Mouse (Mus musculus) left cerebral cortex, adult 2 months (tissue): ENCODE measurements around the gene Hhex. TPM values are rescaled to one million over a fixed set of nuclear protein-coding genes. Genes with fewer than 3 reads are reported as not detected.

ENCODE experiments used
- DNase-seq, 2 experiments: peaks; one replicate each; pipeline ENCODE4 v3.0.0; 2021 to 2022; ENCODE audit warnings: low spot score in 2 of 2, mixed read lengths in 1 of 2; ENCODE audit errors: extremely low spot score in 1 of 2
- H3K27ac ChIP-seq: fragments of 200-600 bp; 2 replicates; pipeline ENCODE4 v1.8.1; 2022
- H3K4me3 ChIP-seq: fragments of 200-600 bp; 2 replicates; pipeline ENCODE4 v1.8.1; 2022
- CTCF ChIP-seq: fragments of 200-600 bp; IDR thresholded peaks from 2 replicates; pipeline ENCODE4 v1.8.1; 2022; ENCODE audit warnings: antibody characterized with exemption, mild to moderate bottlenecking, moderate library complexity
- intact Hi-C: fragments of 180-260 bp; cut with DNase I; formaldehyde crosslinking; loops from one replicate; pipeline ENCODE4 v1.15.1; 2025
- total RNA-seq, 2 experiments: library from RNA; stranded (reverse); gene quantifications; 2 replicates each; pipeline ENCODE4 v1.2.3; 2021

Hhex gene
- total RNA-seq, 2 experiments from 2014 or later: 1.2 to 1.7 TPM

DNA sequence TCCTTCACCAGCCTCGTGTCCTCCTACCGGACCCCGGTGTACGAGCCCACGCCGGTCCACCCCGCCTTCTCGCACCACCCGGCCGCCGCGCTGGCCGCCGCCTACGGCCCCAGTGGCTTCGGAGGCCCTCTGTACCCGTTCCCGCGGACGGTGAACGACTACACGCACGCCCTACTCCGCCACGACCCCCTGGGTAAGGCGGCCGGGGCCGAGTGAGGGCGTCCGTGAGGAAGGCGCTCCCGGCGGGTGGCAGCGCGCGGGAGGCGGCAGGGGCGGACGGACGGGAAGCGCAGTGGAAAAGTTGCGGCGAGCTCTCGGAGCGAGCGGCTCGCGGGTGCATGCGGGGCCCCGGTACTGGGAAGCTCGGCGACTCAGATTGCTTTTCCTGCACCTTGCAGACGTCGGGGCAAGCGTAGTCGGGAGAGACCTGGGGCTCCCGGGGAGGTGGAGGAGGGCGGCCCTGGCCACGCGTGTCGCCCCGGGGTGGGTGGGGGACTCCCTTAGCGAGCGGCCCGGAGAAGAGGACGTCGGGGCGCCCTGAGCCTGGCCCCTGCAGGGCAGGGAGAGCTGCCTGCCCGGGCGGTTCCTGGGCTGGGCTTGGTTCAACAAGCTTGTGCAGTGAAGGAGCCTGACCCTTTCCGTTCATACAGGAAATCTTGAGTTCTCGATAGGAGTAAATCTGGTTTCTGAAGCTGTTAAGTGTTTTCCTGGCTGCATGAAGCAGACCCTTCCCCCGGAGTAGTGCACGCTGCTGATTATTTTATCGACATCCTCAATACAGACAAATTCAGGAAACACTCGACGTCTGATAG is 637 bp downstream of the Hhex start:
- intact Hi-C loops: loop anchor here (5.0 kb wide), 1 partner anchor 72 kb away; no protein-coding TSS in a partner anchor
- peak overlapping the region; percentile 37 for H3K4me3 ChIP-seq
- no peak for TF ChIP-seq CTCF
- H3K27ac ChIP-seq: peak overlapping the region; percentile 63
- peak in 1 of 2 experiments; percentile 21 for DNase-seq

DNA sequence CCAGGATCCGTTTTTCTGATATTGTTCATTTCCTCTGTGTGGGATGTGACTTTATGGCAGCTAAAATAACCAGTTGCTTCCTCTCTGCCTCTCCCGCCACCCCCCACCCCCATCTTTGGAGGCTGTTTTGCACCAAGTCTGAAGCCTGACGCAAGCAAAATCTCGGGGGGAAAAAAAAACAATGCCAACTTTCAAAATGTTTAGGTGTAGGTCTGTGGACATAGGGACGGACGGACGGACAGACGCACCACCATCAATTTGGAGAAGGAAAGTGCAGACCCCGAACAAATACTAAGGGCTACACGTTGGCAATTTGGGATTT is 1.2 kb downstream of the Hhex start:
- H3K4me3 ChIP-seq: peak overlapping the region; percentile 2; the same call in 1 of the 2 replicates
- no peak for DNase-seq
- TF ChIP-seq CTCF: no peak
- intact Hi-C loops: loop anchor here (5.0 kb wide), 1 partner anchor 71 kb away; no protein-coding TSS in a partner anchor
- no peak overlapping the region for H3K27ac ChIP-seq

DNA sequence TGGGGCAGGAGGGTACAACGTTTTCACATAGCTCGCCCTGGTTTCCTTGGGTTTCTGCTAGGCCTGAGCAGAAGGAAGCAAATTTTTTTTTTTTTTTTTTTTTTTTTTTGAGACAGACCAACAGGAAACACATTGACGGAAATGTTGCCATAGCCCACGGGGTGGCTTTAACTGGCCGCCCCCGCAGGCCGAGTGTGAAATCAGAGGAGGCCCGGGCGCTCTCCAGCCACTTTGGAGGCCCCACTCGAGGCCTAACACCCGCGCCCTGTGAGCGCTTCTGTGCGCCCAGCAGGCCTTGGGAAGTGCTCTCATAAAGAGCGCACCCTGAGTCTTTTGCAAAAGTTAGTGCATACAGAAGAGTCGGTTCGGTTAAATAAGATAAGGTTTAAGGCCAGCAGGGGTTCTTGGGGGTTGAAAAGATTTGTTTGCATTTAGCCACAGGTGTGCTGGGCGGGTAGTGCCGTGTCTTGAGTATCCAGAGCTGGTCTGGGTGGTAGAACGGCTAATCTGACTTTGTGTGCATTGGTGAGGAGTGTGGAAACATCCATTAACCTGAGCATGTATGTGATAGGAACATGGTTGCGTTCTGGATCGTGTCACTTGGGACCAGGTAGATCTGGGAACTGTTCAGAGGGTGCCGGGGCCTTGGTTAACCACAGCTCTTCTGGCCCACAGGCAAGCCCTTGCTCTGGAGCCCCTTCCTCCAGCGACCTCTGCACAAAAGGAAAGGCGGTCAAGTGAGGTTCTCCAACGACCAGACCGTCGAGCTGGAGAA is 2.1 kb downstream of the Hhex start:
- TF ChIP-seq CTCF: no peak
- DNase-seq: peak; percentile 10 to 11
- Histone ChIP-seq H3K4me3 (peak overlapping the region; percentile 2; the same call in 1 of the 2 replicates), H3K27ac (no peak overlapping the region)
- intact Hi-C loops: loop anchor here (5.0 kb wide), 1 partner anchor 71 kb away; no protein-coding TSS in a partner anchor

DNA sequence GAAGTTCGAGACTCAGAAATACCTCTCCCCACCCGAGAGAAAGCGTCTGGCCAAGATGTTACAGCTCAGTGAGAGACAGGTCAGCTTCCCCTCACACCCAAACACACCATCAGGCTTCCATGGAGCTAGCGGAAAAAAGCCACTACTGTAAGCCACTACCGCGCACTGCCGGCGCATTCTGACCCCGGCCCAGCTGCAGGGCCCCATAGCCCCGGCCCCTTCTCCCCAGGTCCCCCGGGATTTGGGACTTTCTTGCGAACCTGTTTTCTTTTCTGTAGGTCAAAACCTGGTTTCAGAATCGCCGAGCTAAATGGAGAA is 2.6 kb downstream of the Hhex start:
- H3K4me3 ChIP-seq: no peak overlapping the region
- H3K27ac ChIP-seq: no peak overlapping the region
- no peak for DNase-seq
- no peak for TF ChIP-seq CTCF
- intact Hi-C loops: loop anchor here (5.0 kb wide), 1 partner anchor 70 kb away; no protein-coding TSS in a partner anchor

DNA sequence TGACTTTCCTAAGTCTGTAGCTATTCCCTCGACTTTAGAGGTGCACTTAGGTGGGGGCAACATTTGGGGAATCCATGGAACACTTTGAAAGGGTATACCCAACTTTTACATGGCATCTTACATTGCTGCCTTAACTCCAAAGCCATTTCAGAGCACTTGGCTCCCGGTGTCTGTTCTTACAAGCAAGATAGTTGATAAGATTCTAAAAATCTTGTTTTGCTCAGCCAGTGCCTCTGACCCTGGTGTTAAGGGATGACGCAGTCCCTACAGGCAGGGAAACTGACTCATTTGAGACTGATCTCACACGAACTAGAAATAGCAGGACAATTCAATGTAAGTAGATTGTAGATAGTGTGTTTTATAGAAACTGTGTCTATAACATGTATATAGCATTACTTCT is 5.6 kb downstream of the Hhex start:
- TF ChIP-seq CTCF: no peak
- intact Hi-C loops: no loop called here
- H3K27ac ChIP-seq: no peak overlapping the region
- no peak for DNase-seq
- H3K4me3 ChIP-seq: no peak overlapping the region

DNA sequence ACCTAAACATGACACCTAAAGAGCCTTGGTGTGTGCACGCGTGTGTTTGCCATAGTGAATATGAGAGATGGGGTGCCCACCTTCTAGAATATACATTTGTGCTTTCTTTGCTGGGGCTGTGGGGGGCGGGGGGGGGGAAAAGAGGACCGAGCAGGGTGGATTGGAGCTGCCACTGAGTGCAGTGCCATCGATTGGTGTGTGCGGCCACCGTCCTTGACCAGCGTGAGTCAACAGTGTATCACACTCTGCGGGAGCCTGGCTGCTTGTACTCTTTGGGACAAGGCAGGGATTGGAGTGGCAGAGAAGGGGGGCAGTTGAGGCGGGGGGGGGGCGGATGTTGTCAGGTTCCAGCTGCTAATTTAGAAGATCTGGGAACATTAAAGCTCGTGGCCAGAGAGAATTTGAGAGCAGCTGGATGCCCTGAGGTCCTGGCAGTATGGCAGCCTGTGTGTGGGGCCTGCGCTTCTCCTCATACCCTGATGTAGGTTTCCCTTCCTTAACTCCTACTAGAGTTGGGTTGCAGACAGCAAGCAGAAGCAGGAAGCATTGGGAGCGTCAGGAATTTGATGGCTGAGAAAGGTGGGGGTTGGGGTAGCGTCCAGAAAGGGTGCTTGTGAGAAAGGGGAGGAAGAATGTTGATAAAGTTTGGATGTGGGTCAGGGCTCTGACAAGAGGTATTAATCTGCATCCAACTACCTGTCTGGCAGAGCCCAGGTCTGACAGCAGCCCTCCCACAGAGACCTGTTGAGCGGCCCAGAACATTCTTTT is 6.3 kb downstream of the Hhex start:
- DNase-seq: no peak
- intact Hi-C loops: no loop called here
- TF ChIP-seq CTCF: no peak

DNA sequence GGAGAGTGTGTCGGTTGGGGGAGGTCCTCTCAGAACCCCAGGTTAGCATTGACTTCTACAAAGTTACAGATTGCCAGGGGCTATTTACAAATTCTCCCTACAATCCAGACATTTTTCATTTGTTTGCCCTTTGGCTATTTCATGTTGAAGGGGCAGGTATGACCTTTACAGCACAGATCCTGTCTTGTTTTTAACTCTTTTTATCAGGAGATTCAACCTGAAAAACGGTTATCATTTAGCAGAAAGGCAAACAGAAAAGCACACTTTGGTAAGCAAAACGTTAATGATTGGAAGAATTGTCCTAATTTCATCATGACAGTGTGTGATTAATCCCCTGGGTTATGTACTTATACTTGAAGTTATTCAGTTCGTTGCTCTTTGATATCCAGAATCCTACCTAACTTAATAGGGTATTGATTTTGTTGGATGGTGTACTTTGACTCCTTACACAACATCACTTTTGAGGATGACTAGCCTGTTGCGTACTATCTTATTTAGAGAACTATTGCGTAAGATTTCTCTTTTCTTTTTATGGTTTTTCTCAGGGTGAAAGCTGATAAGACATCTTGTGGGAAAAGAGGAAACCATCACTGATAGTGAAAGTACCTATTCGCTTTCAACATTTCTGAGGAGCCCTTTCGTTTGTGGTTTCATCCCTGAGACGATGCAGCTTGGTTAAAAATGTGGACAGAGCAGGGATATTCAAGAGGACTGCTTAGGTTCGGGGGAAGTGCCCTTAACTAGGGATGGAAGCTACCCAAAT is 8.1 kb downstream of the Hhex start:
- no peak for DNase-seq
- no peak for TF ChIP-seq CTCF
- intact Hi-C loops: no loop called here
- Histone ChIP-seq H3K4me3 (no peak overlapping the region), H3K27ac (no peak overlapping the region)

More for the DNA sequence above, 6.3 kb downstream of the Hhex start:
- no peak overlapping the region for H3K4me3 ChIP-seq
- H3K27ac ChIP-seq: no peak overlapping the region

DNA sequence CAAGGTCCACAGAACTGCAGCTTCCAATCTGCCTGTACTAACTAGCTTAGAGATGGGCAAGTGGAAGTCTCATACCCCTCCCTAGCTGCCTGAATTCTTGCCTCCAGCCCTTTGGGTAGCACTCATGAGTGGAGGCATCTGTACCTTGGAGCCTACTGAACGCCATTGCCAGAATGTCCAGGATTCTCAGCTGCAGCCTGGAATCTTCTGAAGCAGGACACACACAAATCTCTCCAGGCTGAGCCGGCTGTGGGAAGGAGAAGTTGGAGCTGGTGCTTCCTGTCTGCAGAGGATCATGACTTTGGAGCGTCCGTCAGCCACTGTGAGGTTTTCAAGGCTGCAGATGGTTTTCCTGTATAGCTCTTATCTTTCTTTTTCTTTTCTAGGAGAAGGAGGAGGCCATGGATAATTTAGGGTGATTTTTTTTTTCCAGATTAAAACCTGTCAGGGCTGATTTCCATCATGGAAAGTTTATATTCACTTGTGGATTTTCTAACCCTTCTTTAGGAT is 9.1 kb downstream of the Hhex start:
- no peak overlapping the region for H3K27ac ChIP-seq
- DNase-seq: no peak
- no peak for TF ChIP-seq CTCF
- intact Hi-C loops: no loop called here
- H3K4me3 ChIP-seq: no peak overlapping the region

DNA sequence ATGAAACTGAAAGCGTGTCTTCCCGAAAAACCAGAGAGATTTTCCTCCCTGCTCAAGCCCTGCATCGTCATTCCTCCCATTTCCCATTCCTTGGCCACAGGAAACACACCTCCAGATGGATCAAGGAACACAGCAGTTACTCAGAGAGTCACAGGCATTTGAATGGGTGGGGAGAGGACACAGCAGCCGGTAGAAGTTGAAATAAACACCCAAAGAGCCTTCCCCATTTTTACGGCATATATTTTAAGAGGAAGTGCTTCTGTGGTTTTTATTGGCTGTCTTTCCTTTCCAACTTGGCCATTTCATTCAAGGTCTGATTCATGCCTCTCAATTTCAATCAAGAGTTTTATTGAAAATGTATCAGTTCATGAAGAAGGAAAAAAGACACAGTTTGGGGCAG is 13.6 kb downstream of the Hhex start:
- intact Hi-C loops: no loop called here
- no peak for DNase-seq
- no peak overlapping the region for H3K27ac ChIP-seq
- no peak overlapping the region for H3K4me3 ChIP-seq
- no peak for TF ChIP-seq CTCF

DNA sequence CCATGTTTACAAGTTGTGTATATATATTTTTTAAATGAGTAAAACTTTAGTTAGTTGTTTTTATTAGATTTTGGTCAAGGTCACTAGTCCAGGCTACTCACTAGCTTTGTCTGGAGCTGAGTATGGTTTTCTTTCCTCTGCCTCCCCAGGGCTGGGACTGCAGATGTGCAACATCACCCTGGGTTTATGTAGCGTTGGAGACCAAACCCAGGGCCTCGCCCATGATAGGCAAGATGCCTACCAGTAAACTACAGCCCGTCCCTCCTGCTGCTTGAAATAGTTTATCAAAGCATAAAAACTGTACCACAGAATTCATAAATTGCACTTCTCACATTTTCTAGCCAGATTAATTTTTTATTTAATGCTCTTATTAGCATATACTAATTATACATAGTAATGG is 14.6 kb downstream of the Hhex start:
- no peak overlapping the region for H3K27ac ChIP-seq
- no peak for DNase-seq
- no peak for TF ChIP-seq CTCF
- intact Hi-C loops: no loop called here
- H3K4me3 ChIP-seq: no peak overlapping the region

DNA sequence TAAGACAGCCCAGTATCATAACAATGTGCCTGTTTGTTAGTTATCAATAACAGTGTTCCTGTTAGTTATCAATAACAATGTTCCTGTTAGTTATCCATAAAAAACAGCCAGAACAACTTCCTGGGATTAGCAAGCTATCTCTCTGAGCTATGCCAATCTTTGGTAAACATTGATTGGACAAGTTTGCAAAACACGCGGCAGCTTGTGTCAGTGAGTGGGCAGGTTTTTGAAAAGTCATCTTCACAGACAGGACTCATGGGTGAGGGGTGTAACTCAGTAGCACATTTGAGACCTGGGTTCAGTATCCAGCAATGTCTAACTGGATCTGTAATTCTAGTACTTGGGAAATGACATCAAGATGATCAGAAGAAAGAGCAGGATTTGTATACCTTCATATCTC is 20.9 kb downstream of the Hhex start:
- no peak overlapping the region for H3K4me3 ChIP-seq
- intact Hi-C loops: no loop called here
- no peak overlapping the region for H3K27ac ChIP-seq
- DNase-seq: no peak
- TF ChIP-seq CTCF: no peak
